Mouse (Mus musculus) lung, postnatal 10 days (tissue): ENCODE measurements at regions not wholly inside any gene's neighbourhood (a gene's known extent, or its start where the extent isn't known, plus 50 kb on each side); places are given as distances from the start of the nearest gene placed in this dataset.
A peak's percentile ranks its signal among the peaks of the same experiment; 100 is the strongest.

ENCODE experiments used
- DNase-seq: peaks from one replicate; pipeline ENCODE4 v3.0.0; 2021

- no peak for DNase-seq
Observed at GRCm38 (mm10) chr8:92427801-92428200, 70.4 kb downstream of the Irx5 start.

DNA sequence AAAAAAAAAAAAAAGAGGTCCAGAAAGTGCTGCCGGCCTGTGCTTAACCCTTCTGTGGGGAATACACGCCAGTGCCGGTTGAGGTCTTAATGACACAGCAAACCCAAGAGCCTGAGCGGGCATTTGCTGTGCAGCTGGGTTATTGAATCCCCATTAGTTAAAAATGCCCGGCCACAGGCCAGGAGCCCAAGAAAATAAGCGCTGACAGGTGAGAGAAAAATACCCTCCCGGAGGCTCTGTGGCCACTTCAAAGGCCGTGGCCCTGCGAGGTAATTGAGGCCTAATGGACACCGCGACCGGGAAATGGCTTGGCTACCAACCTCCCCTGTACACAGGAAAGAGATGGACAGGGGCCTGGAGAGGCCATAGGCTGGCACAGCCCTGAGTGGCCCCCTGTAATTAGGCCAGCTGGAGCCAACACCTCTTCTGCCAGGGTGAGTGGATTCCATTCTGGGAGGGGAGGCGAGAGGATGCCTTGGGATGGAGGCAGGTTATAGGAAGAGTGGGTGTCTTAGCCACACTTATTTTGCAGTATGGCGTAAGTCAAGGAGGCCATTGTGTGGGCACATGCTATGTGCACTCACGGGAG, 79.7 kb downstream of the Irx5 start:
- DNase-seq: no peak

- peak; percentile 28 for DNase-seq
Observed at GRCm38 (mm10) chr8:92438294-92438693, 80.9 kb downstream of the Irx5 start.

GRCm38 (mm10) chr8:92439713-92440436, 82.5 kb downstream of the Irx5 start:
- no peak for DNase-seq

DNA sequence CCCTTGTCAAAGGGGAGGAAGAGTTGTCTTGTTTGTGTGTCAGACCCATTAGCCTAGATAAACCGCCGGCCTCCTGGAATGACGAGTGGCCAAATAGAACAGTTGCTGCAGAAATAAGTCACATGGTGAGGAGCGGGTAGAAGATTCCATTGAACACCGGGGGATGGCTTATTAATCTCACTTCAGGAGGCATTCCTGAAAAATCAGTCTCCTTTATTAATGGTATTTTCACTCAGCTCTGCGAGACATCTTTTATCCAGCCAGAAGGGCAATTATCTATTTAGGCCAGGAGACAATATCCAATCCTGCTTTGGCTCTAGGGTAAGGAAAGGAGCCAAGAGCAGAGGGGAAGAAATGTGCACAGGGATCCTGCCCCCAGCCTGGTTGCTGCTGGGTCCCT, 84.7 kb downstream of the Irx5 start:
- DNase-seq: no peak

DNA sequence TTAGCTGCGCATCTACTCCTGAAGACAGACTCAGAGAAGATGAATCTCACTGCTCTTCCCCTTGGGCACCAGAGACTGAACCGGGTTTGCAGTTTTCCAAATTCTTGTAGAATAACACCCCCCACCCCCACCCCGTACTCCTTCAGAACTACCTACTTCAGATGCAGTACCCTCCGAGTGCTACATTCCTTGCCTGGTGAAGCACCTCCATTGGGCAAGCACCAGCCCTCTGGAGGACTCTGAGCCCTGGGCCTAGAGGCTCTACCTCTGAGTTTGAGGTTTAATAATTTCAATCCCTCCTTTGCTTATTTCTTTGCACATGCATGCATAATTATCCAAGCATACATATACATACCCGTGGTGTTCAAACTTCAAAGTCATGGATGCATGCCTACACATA, 101.9 kb downstream of the Irx5 start:
- no peak for DNase-seq

DNA sequence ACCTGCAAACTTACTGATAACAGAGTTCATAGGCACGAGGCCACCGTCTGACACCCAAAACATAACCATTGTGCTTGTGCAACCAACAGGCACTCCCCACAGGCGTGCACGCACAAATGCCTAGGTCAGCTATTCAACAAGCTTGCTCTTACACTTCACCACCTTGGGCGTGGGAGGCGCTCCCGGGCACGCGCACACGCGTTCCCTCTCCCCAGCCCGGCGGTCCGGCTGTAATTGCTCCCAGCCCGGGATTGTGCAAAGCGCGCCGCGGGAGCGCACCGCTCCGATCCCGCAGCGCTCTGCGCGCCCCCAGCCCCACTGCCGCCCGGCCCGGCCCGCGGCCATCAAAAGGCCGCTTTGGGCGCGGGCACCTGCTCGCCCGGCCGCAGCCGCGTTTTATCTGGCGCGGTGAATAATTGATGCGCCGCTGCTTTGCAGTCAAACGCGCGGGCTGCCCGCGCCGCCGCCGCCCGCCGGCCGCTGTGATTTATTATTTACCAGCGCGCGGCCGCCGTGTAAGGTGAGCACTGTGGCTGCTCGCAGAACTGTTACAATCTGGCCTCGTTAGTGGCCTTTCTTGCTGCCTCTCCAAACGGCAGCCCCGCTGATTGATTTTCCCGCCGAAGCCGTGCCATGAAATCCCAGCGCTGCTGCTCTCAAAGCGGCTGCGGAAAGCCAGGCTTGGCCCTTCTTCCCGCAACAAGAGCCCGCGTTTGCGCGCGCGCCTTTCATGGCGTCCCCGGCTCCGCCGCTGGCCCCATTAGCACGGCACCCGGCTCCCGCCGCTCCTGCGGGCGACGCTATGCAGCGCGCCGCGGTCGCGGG, 102.9 kb downstream of the Irx5 start:
- DNase-seq: peak; percentile 10

- DNase-seq: no peak
Observed at GRCm38 (mm10) chr8:92469141-92470000, 111.9 kb downstream of the Irx5 start.

DNA sequence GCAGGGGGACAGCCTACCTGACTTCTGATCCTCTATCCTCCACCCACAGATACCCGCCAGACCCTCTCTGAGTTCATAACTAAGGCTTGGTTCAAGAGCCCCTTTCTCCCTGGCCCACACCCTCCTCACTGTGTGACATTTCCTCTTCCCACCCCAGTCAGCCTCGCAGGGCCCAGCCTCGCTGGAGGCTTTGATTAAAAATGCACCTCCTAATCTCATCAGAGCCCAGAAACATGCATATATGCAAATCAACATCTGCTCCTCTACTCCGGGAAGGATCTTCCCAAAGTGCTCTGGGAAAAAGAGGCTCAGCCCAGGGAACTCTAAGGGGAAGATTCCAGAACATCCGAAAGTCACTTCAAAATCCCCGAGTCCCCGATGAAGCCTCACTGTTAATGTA, 114.8 kb downstream of the Irx5 start:
- DNase-seq: no peak

DNA sequence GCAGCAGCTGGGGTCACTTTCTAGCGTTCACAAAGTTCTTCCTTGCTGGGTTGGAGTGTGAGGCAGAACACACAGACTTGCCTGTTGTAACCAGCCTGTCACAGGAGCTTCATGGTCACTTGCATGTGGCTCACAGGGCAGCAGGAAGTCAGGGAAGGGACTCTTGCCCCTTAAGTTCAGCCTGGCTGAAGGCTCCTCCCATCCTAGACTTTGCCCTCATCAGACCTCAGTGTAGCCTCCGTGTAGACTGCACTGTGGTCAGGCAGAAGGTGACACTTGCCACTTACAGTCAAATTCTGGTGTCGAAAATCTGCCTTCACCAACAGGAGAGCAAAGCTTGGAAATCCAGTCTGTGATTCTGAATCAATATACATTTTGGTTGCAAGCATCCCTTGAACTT, 115.4 kb downstream of the Irx5 start:
- DNase-seq: no peak

DNA sequence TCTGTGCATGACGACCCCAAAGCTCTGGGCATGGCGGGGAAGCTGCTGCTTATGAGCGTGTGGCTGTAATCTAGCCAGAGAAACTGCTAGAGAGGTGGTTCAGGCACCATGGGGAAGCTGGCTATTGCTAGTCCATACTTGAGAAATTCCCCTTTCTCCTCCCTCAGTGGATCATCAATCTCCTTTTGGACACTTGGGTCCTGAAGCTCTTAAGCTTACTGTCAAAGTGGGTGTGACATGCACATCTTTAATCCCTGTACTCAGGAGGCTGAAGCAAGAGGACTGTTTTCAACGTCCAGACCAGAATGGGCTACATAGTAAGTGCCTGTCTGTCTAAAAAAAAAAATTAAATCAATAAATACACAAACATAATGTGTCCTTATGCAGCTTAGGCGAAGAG, 125.0 kb downstream of the Irx5 start:
- DNase-seq: no peak

DNA sequence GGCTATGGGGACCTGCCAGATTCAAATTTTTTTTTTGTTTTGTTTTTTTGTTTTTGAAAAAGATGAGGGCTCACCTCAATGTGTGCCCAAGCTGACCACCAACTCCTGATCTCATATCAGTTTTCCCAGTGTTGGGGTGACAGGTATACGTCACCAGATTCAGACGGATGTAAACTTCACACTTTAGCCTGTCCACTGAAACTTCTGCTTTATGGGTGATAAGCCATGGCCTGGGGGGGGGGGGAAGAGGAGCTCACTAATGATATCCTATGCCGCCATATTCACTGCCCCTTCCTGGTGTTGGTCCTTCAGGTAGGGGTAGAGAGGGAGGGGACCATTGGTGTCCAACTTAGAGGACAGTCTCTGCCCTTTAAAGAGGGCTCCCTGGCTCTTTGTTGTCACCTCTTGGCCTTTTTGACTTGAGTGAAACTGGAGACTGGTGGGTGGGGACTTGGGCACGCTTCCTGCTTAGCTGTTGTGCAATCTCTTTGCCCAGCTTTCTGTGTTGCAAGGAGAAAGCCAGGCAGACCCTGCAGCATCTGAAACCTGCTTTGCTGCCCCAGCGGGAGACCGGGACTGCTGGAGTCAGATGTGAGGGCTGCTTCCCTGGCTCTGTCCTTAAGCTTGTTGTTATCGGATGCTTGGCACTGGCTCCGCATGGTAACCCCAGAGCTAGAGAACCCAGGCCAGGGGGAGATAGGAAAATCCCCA, 125.8 kb downstream of the Irx5 start:
- peak; percentile 42 for DNase-seq

GRCm38 (mm10) chr8:92488526-92489159, 131.2 kb downstream of the Irx5 start:
- no peak for DNase-seq

- peak; percentile 11 for DNase-seq
Observed at GRCm38 (mm10) chr8:92491533-92491932, 134.1 kb downstream of the Irx5 start.

- DNase-seq: peak; percentile 76
Observed at GRCm38 (mm10) chr8:92493403-92493802, 136.0 kb downstream of the Irx5 start.

DNA sequence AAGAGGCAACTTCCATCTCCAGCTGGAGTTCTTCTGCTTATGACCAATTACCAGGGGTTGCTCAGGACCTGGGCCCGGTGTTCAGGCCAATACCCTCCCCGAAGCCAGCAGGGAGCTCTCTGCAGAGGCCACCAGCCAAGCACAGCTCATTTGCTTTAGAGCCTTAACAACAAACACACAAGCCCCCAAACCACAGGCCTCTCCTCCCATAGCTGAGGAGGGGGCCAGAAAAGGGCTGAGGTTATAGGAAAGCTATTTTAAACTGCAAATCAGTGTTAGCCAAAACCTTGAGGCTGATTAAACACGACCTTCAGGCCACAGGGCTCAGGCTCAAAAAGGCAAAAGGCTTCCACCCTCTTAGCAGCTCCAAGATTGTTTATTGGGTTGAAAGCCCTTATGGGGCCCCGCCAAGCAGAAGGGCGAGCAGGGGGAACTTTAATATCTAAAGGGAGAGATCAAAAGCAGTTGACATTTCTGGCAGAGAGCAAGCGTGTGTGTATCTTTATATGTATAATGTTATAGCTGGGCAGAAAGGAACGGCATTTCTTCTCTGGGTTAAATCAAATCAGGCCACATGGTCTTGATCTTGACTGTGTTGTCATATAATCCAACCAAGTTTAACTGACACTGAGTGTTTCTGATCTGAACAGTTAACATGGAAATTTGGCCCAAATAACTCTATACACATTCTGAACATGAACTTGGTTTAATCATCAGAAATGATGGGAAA, 148.3 kb downstream of the Irx5 start:
- DNase-seq: no peak

- DNase-seq: no peak
Observed at GRCm38 (mm10) chr8:92506436-92506835, 149.0 kb downstream of the Irx5 start.

GRCm38 (mm10) chr8:92506906-92507305, 149.5 kb downstream of the Irx5 start:
- no peak for DNase-seq

DNA sequence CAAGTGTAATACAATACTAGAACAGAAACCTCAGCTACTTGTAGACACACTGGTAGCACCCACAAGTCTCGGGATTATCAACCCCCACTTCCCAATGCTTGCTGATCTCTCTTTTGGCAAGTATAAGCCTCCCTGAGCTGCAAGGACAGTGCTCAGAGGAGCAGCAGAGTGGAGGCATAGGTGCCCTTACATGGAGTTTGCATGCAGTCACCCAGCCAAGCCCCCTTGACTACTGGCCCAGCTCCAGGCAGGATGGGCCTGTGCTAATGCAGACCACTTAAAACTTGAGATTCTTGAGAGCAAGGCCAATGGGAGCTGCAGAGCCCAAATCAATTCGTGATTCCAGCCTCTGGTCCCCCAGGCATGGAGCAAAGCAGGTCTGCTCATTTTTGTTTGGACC, 158.0 kb downstream of the Irx5 start:
- peak; percentile 18 for DNase-seq

DNA sequence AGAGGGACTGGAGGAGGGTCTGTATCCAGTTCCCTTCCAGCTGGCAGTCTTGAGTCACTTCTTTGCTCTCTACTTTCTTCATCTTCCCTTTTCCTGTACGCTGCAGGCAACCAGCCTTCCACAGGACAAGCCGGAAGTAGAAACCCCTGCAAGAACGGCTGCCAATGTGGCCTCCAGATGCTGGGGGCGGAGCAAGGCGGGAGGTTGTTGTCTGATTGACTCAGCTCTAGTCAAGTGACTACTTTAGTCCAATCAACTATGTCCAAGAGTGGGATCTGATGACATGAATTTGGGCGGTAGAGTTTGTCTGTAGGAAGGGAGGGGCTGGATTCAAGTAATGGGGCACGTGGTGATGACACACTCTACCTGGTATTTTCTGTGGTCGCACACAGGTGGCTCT, 156.1 kb upstream of the Irx6 start:
- peak; percentile 40 for DNase-seq

- no peak for DNase-seq
Observed at GRCm38 (mm10) chr8:92518486-92518885, 155.6 kb upstream of the Irx6 start.
